Mouse (Mus musculus): ENCODE data around the gene Jak3.

- TF ChIP-seq CTCF (IDR thresholded peaks at IDR 0.05; ENCODE audit: low read depth) (no peak), EP300 (optimal IDR thresholded peaks at IDR 0.05) (no peak)
Measured at GRCm38 (mm10) chr8:71680471-71680870, 4.4 kb downstream of the Jak3 start.
